Mouse (Mus musculus): ENCODE measurements around the gene 2900026A02Rik. TPM values are rescaled to one million over a fixed set of nuclear protein-coding genes. Genes with fewer than 3 reads are reported as not detected.

The 2900026A02Rik gene
- polyA plus RNA-seq, 1 experiment, result 29.0 TPM

DNA sequence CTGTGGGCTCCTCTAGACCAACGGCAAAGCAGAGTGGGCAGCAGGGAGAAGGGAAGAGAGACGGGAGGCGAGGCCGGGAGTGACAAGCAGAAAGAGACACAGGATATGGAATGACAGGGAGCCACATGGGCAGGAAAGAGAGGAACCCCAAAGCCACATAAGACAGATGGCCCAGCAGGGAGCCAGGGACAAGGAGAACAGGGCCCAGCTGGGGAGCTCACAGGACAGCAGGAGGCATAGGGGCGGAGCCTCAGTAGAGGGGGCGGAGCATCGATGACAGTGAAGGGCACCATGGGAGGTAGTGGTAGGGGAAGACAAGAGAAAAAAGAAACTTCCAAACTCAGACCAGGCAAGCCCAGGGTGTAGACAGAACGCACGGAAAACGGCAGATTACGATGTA, 55.6 kb downstream of the 2900026A02Rik start:
- H3K27ac ChIP-seq (ENCODE audit: insufficient read depth, low read length), result no peak overlapping the region
- TF ChIP-seq POLR2A (IDR thresholded peaks at IDR 0.05; ENCODE audit: low read depth, low read length) (no peak), CTCF (IDR thresholded peaks at IDR 0.05; ENCODE audit: borderline replicate concordance, insufficient read depth, low read length) (no peak)
- peaks cover 1% of the 10 kb centered on the region; the same call in 1 of the 2 replicates for H3K4me1 ChIP-seq (ENCODE audit: control insufficient read depth, insufficient read depth, low read length)
- H3K4me3 ChIP-seq (ENCODE audit: insufficient read depth, low read length), result no peak overlapping the region

DNA sequence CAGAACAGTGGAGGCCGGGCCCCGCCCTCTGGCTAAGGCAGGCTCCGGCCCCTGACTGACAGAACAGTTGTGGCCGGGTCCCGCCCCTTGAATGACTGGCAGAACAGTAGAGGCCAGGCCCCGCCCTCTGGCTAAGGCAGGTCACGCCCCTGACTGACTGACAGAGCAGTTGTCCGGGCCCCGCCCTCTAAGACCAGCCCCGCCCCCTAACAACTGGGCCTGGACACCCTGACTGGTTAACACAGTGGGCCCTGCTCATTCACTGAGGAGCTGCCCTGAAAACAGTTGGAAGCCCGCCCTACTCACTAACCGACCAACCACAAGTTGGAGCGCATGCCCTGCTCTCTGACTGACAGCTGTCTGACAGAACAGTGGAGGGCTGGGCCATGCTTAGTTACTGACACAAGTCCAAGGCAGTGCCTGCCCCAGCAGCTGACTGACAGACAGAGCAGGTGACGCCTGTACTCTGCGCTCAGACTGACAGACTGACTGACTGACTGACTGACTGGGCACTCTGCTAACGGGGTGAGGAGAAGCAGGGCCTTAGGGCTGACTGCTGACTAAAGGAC, 56.1 kb downstream of the 2900026A02Rik start:
- TF ChIP-seq CTCF (IDR thresholded peaks at IDR 0.05; ENCODE audit: borderline replicate concordance, insufficient read depth, low read length), result no peak
- TF ChIP-seq POLR2A (IDR thresholded peaks at IDR 0.05; ENCODE audit: low read depth, low read length), result no peak
- Histone ChIP-seq H3K4me3 (ENCODE audit: insufficient read depth, low read length) (no peak overlapping the region), H3K27ac (ENCODE audit: insufficient read depth, low read length) (no peak overlapping the region), H3K4me1 (ENCODE audit: control insufficient read depth, insufficient read depth, low read length) (peaks cover 2% of the 10 kb centered on the region; the same call in 1 of the 2 replicates)

DNA sequence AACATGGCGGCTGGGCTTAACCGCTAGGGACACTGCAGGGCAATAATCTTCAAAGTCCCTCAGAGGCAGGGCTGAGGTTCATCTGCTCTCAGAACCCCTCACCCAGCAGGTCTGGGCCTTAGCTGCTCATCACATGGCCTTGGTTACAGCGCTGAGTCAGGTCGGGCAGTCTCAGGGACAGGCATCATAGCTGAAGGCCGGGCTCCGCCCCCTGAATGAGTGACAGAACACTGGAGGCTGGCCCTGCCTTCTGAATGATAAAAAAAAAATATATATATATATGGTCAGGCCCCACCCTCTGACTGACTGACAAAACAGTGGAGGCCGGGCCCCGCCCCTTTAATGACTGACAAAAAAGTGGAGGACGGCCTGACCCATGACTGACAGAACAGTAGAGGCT, 56.6 kb downstream of the 2900026A02Rik start:
- TF ChIP-seq CTCF (IDR thresholded peaks at IDR 0.05; ENCODE audit: borderline replicate concordance, insufficient read depth, low read length) (no peak), POLR2A (IDR thresholded peaks at IDR 0.05; ENCODE audit: low read depth, low read length) (no peak)
- H3K4me3 ChIP-seq (ENCODE audit: insufficient read depth, low read length), result no peak overlapping the region
- peaks cover 2% of the 10 kb centered on the region; the same call in 1 of the 2 replicates for H3K4me1 ChIP-seq (ENCODE audit: control insufficient read depth, insufficient read depth, low read length)
- H3K27ac ChIP-seq (ENCODE audit: insufficient read depth, low read length), result no peak overlapping the region

DNA sequence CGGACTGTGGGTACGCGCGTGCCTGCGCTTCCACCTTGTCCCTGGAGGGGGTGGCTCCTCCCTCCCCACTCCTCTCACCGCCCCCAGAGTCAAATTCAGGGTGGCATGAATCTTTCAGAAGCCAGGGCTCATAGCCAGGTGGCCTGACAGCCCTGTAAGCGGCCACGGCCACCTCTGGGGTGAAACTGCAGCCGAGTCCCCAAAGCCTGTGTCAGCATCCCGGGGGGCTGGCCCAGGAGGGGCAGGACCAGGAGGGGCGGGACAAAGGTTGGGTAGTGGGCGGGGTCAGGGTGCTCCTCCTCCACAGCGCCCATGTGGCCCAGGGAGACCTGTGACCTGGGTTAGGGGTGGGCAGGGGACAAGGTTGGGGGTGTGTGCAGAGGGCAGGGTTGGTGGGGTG, 57.9 kb downstream of the 2900026A02Rik start:
- Histone ChIP-seq H3K4me3 (ENCODE audit: insufficient read depth, low read length) (peak overlapping the region; percentile 43), H3K27ac (ENCODE audit: insufficient read depth, low read length) (no peak overlapping the region), H3K4me1 (ENCODE audit: control insufficient read depth, insufficient read depth, low read length) (peaks cover 7% of the 10 kb centered on the region)
- TF ChIP-seq POLR2A (IDR thresholded peaks at IDR 0.05; ENCODE audit: low read depth, low read length), result no peak; the same call in 1 of the 2 replicates
- no peak for TF ChIP-seq CTCF (IDR thresholded peaks at IDR 0.05; ENCODE audit: borderline replicate concordance, insufficient read depth, low read length)

DNA sequence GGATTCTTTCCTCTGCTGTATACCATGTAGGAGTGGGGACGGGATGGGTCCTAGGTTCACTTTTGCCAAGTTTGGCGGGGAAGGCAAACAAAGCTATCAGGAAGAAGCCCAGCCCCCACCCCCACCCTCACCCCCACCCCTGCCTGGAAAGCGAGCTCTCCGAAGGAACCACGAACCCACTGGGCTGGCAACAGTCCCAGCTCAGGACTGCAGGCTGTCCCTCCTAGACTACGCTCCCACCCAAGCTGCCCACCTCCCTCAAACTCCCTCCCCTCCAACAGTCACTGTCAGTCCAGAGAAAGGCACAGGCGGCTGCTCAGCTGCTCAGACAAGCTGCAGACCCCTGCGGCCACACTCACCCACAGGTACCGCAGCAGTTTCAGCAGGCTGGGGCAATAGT, 58.3 kb downstream of the 2900026A02Rik start:
- Histone ChIP-seq H3K27ac (ENCODE audit: insufficient read depth, low read length) (0 out of 2 replicates have a peak overlapping the region, but pooled peaks have one; percentile 8), H3K4me1 (ENCODE audit: control insufficient read depth, insufficient read depth, low read length) (peaks cover 11% of the 10 kb centered on the region), H3K4me3 (ENCODE audit: insufficient read depth, low read length) (peak overlapping the region; percentile 43)
- no peak for TF ChIP-seq CTCF (IDR thresholded peaks at IDR 0.05; ENCODE audit: borderline replicate concordance, insufficient read depth, low read length)
- no peak; the same call in 1 of the 2 replicates for TF ChIP-seq POLR2A (IDR thresholded peaks at IDR 0.05; ENCODE audit: low read depth, low read length)

DNA sequence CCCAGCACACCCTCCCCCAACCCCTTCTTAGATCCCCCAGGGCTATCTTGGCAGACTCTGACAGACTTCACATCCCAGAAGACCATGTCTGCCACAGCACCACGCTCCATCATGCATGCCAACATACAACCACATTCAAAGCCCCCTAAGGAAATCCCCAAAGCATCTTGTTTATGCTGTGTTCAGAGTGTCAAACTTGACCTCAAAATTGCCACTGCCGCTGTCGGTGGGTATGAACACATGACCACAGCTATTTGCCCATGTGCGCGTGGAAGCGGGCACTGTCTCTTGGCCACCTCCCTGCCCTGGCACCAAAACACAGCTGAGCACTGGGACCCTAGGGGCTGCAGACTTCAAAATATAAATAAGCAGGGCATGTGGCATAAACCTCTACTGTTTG, 59.5 kb downstream of the 2900026A02Rik start:
- TF ChIP-seq CTCF (IDR thresholded peaks at IDR 0.05; ENCODE audit: borderline replicate concordance, insufficient read depth, low read length) (no peak), POLR2A (IDR thresholded peaks at IDR 0.05; ENCODE audit: low read depth, low read length) (no peak)
- Histone ChIP-seq H3K4me1 (ENCODE audit: control insufficient read depth, insufficient read depth, low read length) (peaks cover 15% of the 10 kb centered on the region), H3K4me3 (ENCODE audit: insufficient read depth, low read length) (peak overlapping the region; percentile 6; the same call in 1 of the 2 replicates), H3K27ac (ENCODE audit: insufficient read depth, low read length) (no peak overlapping the region)

DNA sequence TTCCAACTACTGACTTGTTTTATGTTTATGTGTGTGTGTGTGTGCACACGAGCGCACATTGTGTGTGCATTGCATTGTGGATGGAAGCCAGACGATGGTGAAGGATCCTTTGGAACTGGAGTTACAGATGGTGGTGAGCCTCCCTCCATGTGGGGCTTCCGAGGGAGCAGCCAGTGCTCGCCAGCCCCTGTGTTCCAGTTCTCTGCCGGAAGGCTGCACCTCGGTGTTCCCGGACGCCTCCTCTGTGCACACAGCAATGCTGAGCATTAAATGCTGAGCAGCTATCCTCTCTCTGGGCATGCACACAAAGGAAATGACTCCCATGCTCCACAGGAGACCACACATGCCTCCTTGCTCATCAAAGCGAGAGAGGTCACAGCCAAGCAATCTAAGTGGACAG, 60.7 kb downstream of the 2900026A02Rik start:
- H3K27ac ChIP-seq (ENCODE audit: insufficient read depth, low read length), result peak overlapping the region; percentile 41
- TF ChIP-seq POLR2A (IDR thresholded peaks at IDR 0.05; ENCODE audit: low read depth, low read length) (no peak), CTCF (IDR thresholded peaks at IDR 0.05; ENCODE audit: borderline replicate concordance, insufficient read depth, low read length) (no peak)
- H3K4me1 ChIP-seq (ENCODE audit: control insufficient read depth, insufficient read depth, low read length), result peaks cover 22% of the 10 kb centered on the region
- H3K4me3 ChIP-seq (ENCODE audit: insufficient read depth, low read length), result no peak overlapping the region

DNA sequence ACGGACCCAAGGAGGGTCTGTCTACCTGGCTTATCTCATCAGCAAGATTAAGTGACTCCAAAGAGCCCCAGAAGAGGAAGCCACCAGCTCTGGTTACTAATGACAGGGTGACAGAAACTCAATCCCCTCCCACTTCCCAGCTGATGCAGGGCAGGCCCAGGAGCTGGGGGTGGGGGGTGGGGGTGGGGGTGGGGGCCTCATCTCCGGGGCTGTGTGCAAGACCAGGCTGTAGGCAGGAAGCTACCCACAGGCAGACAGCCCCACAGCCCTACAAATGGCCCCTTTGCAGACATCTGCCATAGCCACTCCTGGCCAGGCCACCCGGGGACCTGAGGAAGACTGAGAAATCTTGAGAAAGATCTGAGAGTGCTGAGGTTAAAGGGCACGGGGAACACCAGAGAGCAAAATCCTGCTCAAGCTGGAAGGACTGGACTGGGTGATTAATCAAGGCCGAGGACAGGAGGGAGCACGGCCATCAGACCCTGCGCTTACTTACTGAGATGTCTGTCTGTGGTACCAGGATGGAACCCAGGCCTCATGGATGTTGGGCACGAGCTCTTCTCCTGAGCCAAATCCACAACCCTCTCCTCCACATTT, 62.2 kb downstream of the 2900026A02Rik start:
- Histone ChIP-seq H3K27ac (ENCODE audit: insufficient read depth, low read length) (peak overlapping the region; percentile 94), H3K4me1 (ENCODE audit: control insufficient read depth, insufficient read depth, low read length) (peaks cover 22% of the 10 kb centered on the region), H3K4me3 (ENCODE audit: insufficient read depth, low read length) (no peak overlapping the region)
- TF ChIP-seq POLR2A (IDR thresholded peaks at IDR 0.05; ENCODE audit: low read depth, low read length) (no peak), CTCF (IDR thresholded peaks at IDR 0.05; ENCODE audit: borderline replicate concordance, insufficient read depth, low read length) (no peak)

DNA sequence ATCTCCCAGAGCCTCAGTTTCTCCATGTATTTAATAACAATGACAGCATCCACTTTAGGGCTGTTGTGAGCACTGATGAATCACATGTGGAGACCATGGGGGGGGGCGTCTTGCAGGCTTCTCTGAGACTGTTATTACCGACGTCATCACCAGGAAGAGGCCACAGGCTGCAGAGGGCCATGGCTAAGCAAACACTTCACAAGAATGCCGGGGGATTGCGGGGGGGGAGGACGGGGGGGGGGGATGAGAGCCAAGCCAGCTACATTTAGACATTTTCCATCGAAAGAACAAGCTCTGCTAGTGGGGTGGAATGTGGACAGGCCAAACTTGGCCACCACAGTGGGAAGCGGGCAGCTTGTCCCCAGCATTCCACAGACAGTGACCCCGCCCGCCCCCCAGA, 63.4 kb downstream of the 2900026A02Rik start:
- Histone ChIP-seq H3K4me3 (ENCODE audit: insufficient read depth, low read length) (no peak overlapping the region), H3K4me1 (ENCODE audit: control insufficient read depth, insufficient read depth, low read length) (peaks cover 24% of the 10 kb centered on the region), H3K27ac (ENCODE audit: insufficient read depth, low read length) (peak overlapping the region; percentile 94)
- TF ChIP-seq CTCF (IDR thresholded peaks at IDR 0.05; ENCODE audit: borderline replicate concordance, insufficient read depth, low read length), result no peak
- TF ChIP-seq POLR2A (IDR thresholded peaks at IDR 0.05; ENCODE audit: low read depth, low read length), result no peak

DNA sequence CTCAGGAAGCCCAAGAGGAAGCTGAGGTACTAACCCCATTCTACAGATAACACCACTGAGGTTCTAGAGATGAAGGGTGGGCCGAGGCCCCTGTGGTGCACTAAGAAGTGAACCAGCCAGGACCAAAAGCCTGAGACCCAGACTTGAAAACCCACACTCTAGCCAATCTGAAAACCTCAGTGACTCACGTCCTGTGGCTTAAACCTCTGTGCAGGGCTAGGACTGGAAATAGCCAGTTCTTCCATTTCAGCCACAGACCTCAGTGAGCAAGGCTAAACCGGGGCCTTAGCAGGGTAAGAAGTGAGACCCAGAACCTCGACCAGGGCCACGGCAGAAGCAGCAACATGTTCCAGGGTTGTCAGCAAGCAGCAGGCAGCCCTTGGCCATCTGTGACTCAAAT, 64.0 kb downstream of the 2900026A02Rik start:
- no peak for TF ChIP-seq CTCF (IDR thresholded peaks at IDR 0.05; ENCODE audit: borderline replicate concordance, insufficient read depth, low read length)
- TF ChIP-seq POLR2A (IDR thresholded peaks at IDR 0.05; ENCODE audit: low read depth, low read length), result no peak
- H3K4me1 ChIP-seq (ENCODE audit: control insufficient read depth, insufficient read depth, low read length), result peaks cover 24% of the 10 kb centered on the region
- peak overlapping the region; percentile 87 for H3K27ac ChIP-seq (ENCODE audit: insufficient read depth, low read length)

More for the DNA sequence above, 64.0 kb downstream of the 2900026A02Rik start:
- H3K4me3 ChIP-seq (ENCODE audit: insufficient read depth, low read length), result no peak overlapping the region
